Mouse (Mus musculus) E14TG2a.4 (cell line): ENCODE measurements around the gene Gm10153.
A peak's percentile ranks its signal among the peaks of the same experiment; 100 is the strongest.
"Not testable (repeated sequence)": the region's sequence is repeated elsewhere in the genome, so short reads cannot be mapped to it uniquely, and the experiment has no call there.

Source experiments
- H3K27me3 ChIP-seq: 2 replicates; pipeline ENCODE4 v1.6.1; 2014; ENCODE audit warnings: low read length, control low read depth; ENCODE audit not compliant: insufficient read depth
- H3K36me3 ChIP-seq: 2 replicates; pipeline ENCODE4 v1.6.1; 2014; ENCODE audit warnings: low read length, control low read depth; ENCODE audit not compliant: insufficient read depth
- H3K4me1 ChIP-seq: replicated peaks from 2 replicates; pipeline ENCODE4 v1.6.1; 2014; ENCODE audit warnings: low read depth, low read length, control low read depth
- H3K4me3 ChIP-seq: replicated peaks from 2 replicates; pipeline ENCODE4 v1.5.1; 2014; ENCODE audit warnings: mild to moderate bottlenecking, low read length
- H3K9me3 ChIP-seq: 2 replicates; pipeline ENCODE4 v1.6.1; 2014; ENCODE audit warnings: low read length, control low read depth
- CTCF ChIP-seq: conservative IDR thresholded peaks from 2 replicates; pipeline ENCODE4 v1.5.1; 2014; ENCODE audit warnings: low read length
- NANOG ChIP-seq: IDR thresholded peaks from 2 replicates; pipeline ENCODE4 v1.6.1; 2014; ENCODE audit warnings: borderline replicate concordance, low read length, mixed read lengths
- POU5F1 ChIP-seq: IDR thresholded peaks from 2 replicates; pipeline ENCODE4 v1.6.1; 2014; ENCODE audit warnings: low read length, borderline replicate concordance

Gm10153 gene

DNA sequence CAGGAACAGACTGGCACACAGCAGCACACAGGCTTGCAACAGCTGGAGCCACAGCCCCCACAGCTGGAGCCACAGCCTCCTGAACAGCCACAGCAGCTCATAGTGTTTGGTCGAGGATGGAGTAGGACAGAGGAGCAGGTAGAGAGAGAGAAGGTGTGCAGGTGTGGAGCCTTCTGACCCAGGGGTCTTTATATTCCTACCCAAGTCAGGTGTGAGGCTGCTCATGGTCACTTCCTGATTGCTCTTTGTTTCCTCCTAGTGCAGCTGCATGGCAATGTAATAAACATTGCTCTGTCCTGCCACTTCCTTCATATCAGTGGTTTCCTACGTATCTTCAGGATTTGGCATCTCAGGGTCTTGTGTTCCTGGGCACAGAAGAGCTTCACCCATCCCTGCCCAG, at the start of gene Gm10153:
Gm10153 (minus strand) TSS at position 101 of the 400 bp plus-strand sequence.
- Histone ChIP-seq H3K9me3 (peaks cover 21% of the 10 kb centered on the region), H3K4me1 (no peaks in the 10 kb centered on the region), H3K36me3 (no peaks in the 10 kb centered on the region), H3K4me3 (no peak within 1 kb of the TSS), H3K27me3 (peaks cover 17% of the 10 kb centered on the region)
- TF ChIP-seq POU5F1 (no peak), CTCF (no peak), NANOG (no peak)

DNA sequence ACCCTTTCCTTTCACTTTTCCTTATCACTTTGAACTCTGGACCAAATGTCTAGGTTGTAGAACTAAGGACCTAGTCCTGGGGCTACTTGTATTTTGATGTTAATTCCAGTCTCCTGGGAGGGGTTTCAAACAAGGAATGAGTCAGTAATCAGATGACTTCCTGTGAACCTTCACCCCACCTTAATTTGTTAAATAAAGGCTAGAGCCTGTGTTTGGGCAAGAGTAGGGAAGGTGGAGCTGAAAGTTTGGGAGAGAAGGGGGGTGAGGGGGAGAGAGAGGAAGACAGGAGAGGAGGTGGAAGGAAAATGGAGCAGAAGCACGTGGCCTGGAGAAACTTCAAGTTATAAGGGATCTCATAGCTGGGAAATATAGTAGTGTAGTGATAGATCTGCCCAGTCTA, 41.4 kb upstream of the Gm10153 start:
- no peak for TF ChIP-seq NANOG
- TF ChIP-seq POU5F1: 0 out of 2 replicates have a peak, but pooled peaks have one; percentile 7
- Histone ChIP-seq H3K9me3 (peaks cover 64% of the 10 kb centered on the region), H3K36me3 (no peaks in the 10 kb centered on the region), H3K4me3 (no peak overlapping the region), H3K27me3 (no peaks in the 10 kb centered on the region), H3K4me1 (peaks cover 30% of the 10 kb centered on the region)

DNA sequence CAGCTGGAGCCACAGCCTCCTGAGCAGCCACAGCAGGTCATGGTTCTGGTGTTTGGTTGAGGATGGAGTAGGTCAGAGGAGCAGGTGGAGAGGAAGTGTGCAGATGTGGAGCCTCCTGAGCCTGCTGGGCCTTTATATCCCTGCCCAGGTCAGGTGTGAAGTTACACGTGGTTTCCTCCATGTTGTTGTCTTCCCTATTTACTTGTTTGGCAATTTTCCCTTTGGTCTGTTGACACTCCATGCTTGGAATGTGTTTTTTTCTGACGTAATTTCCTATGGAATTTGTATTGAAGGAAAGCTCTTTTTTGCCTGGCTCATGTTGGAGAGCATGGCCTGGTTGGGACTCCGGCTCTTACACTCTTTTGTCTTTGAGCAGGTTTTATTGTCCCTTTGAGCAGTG, 39.7 kb upstream of the Gm10153 start, which contains the start of gene Krtap5-5:
Krtap5-5 (minus strand) TSS at position 101 of the 400 bp plus-strand sequence.
- H3K4me1 ChIP-seq: peaks cover 30% of the 10 kb centered on the region
- not testable (repeated sequence) for H3K4me3 ChIP-seq, H3K36me3 ChIP-seq, H3K27me3 ChIP-seq
- H3K9me3 ChIP-seq: peaks cover 55% of the 10 kb centered on the region

DNA sequence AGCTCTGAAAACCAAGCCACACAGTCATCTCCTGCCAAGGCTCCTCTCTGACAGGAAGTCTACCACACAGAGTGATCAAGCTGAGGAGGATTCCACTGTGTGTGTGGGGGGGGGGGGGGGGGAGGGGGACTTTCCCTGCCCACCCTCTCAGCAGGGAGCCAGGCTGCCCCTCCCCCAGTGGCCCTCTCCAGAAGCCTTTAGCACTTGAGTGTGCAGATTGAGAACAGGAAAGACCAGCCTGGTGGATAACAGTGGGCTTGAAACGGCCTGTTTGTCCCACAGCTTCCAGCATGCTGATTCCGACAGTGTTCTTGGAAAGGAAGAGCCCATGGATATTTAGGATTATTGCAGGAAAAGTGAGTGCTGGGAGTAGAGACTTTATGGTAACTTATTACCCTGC, 34.3 kb upstream of the Gm10153 start:
- TF ChIP-seq POU5F1 (no peak), CTCF (no peak), NANOG (no peak)
- no peak overlapping the region for H3K4me3 ChIP-seq
- no peaks in the 10 kb centered on the region for H3K27me3 ChIP-seq
- H3K9me3 ChIP-seq: peaks cover 65% of the 10 kb centered on the region
- H3K36me3 ChIP-seq: no peaks in the 10 kb centered on the region
- peaks cover 3% of the 10 kb centered on the region; the same call in 1 of the 2 replicates for H3K4me1 ChIP-seq

DNA sequence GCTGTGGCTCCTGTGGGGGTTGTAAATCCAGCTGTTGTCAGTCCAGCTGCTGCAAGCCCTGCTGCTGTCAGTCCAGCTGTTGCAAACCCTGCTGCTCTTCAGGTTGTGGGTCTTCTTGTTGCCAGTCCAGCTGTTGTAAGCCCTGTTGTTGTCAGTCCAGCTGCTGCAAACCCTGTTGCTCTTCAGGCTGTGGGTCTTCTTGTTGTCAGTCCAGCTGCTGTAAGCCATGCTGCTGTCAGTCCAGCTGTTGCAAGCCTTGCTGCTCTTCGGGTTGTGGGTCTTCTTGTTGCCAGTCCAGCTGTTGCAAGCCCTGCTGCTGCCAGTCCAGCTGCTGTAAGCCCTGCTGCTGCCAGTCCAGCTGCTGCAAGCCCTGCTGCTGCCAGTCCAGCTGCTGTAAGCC, 21.9 kb upstream of the Gm10153 start:
- not testable (repeated sequence) for H3K4me3 ChIP-seq, H3K4me1 ChIP-seq, H3K27me3 ChIP-seq, H3K36me3 ChIP-seq
- peaks cover 36% of the 10 kb centered on the region for H3K9me3 ChIP-seq

DNA sequence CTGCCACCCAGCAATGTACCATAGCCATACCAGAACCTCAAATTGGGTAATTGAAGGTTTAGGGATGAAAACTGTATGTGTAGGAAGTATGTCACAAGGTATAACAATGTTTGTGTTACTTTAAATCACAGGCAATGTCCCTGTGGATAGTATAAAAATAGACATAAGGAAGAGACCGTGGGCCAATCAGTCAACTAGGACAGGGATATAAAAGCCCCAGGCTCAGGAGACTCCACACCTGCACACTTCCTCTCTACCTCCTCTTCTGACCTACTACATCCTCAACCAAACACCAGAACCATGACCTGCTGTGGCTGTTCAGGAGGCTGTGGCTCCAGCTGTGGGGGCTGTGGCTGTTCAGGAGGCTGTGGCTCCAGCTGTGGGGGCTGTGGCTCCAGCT, 21.4 kb upstream of the Gm10153 start, which contains the start of gene Gm7579:
Gm7579 (plus strand) TSS at position 301 of the 400 bp plus-strand sequence.
- TF ChIP-seq NANOG (no peak), CTCF (no peak)
- Histone ChIP-seq H3K27me3 (no peaks in the 10 kb centered on the region), H3K36me3 (no peaks in the 10 kb centered on the region), H3K4me1 (peaks cover 6% of the 10 kb centered on the region), H3K9me3 (peaks cover 36% of the 10 kb centered on the region), H3K4me3 (no peak within 1 kb of the TSS)

DNA sequence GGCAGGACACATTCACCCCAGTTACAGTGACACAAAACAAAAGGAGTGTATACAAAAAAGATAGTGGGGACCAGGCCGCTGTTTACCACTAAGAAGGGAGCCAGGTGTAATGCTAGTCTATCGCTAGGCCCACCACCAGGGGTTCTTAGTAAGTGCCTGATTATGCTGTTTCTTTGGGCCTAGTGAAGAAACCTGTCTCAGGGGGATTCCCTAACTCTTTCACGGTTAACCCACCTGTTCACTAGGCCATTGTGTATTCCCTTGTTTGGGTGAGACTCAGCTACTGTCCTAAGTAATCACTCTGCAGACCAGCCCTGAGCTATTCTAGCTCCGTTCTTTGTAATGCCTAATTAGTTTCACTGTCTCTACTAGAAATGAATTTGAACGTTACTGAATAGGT, 16.7 kb upstream of the Gm10153 start:
- H3K36me3 ChIP-seq: not testable (repeated sequence)
- 0 out of 2 replicates have a peak, but pooled peaks have one; percentile 26 for TF ChIP-seq NANOG

DNA sequence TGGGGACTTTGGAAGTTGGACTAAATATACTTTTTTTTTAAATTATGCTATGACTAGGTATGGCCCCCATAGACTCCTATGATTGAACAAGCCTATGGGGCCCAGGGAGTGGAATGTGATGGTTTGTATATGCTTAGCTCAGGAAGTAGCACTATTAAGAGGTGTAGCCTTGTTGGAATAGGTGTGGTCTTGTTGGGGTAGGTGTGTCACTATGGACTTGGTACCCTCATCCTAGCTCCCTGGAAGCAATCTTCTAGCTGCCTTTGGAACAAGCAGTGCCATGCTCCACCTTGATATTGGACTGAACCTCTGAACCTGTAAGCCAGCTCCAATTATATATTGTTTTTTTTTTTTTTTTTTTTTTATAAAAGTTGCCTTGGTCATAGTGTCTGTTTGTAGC, 15.3 kb upstream of the Gm10153 start:
- Histone ChIP-seq H3K36me3 (no peaks in the 10 kb centered on the region), H3K4me1 (no peaks in the 10 kb centered on the region; the same call in 1 of the 2 replicates), H3K4me3 (no peak overlapping the region), H3K27me3 (peaks cover 3% of the 10 kb centered on the region), H3K9me3 (peaks cover 15% of the 10 kb centered on the region)
- TF ChIP-seq POU5F1 (no peak), NANOG (no peak), CTCF (no peak)

More for the DNA sequence above, 16.7 kb upstream of the Gm10153 start:
- not testable (repeated sequence) for H3K4me3 ChIP-seq, H3K4me1 ChIP-seq, H3K27me3 ChIP-seq
- peaks cover 15% of the 10 kb centered on the region for H3K9me3 ChIP-seq

DNA sequence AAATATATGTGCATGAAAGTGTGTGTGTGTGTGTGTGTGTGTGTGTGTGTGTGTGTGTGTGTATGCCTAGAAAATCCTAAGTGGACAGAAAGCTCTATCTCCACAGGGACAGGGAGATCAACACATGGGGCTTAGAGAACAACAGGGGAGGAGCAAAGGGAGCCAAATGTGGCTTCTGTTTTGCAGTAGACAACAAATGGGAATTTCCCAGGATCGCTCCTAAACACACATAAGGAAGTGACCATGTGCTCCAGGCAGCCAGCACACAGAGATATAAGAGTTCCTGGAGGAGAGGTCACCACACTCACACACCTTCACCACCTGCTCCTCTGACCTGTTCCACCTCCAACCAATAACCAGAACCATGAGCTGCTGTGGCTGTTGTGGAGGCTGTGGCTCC, 10.9 kb upstream of the Gm10153 start, which contains the start of gene Krtap5-3:
Krtap5-3 (plus strand) TSS at position 301 of the 400 bp plus-strand sequence.
- Histone ChIP-seq H3K4me3 (no peak within 1 kb of the TSS), H3K27me3 (peaks cover 15% of the 10 kb centered on the region), H3K4me1 (no peaks in the 10 kb centered on the region), H3K9me3 (peaks cover 3% of the 10 kb centered on the region; the same call in 1 of the 2 replicates), H3K36me3 (no peaks in the 10 kb centered on the region)
- TF ChIP-seq CTCF: no peak
- TF ChIP-seq POU5F1: no peak
- TF ChIP-seq NANOG: no peak

DNA sequence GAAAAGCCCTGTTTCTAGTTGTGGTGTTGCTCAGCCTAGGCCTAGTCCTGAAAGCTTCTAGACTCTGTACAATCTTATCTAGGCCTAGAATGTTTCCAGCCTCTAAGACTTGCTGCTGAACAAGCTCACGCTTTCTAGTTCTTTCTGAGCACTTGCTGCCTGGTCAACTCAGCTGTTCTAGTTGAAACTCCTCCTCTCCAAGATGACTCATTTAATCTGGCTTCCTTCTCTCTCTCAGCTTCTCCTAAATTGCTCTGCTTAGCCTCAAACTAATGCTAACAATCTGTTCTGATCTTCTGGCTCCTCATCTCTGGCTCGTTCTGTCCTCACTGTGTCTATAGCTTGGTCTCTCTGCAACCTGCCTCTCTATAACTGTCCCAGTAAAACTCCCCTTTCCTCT, 8.6 kb upstream of the Gm10153 start:
- Histone ChIP-seq H3K4me3 (no peak overlapping the region), H3K36me3 (no peaks in the 10 kb centered on the region), H3K9me3 (peaks cover 17% of the 10 kb centered on the region), H3K27me3 (peaks cover 15% of the 10 kb centered on the region), H3K4me1 (no peaks in the 10 kb centered on the region)
- TF ChIP-seq POU5F1: no peak
- no peak for TF ChIP-seq CTCF
- TF ChIP-seq NANOG: no peak
